Mouse (Mus musculus) heart, embryonic 10.5 days (tissue): ENCODE data around the gene Cit. TPM values are rescaled to one million over a fixed set of nuclear protein-coding genes. Genes with fewer than 3 reads are reported as not detected.

Experiments used
- DNase-seq: peaks from one replicate; pipeline ENCODE4 v3.0.0-alpha.2; 2017; ENCODE audit warnings: low spot score
- H3K27ac ChIP-seq: fragments of 300-500 bp; sonication (generic); 2 replicates; pipeline ENCODE4 v1.5.1; 2016; ENCODE audit warnings: mild to moderate bottlenecking
- H3K27me3 ChIP-seq: fragments of 300-500 bp; sonication (generic); 2 replicates; pipeline ENCODE4 v1.6.1; 2016; ENCODE audit warnings: mild to moderate bottlenecking; ENCODE audit not compliant: poor library complexity, insufficient read depth, severe bottlenecking
- H3K36me3 ChIP-seq: fragments of 300-500 bp; sonication (generic); 2 replicates; pipeline ENCODE4 v1.6.1; 2016; ENCODE audit warnings: mild to moderate bottlenecking, moderate library complexity
- H3K4me1 ChIP-seq: fragments of 300-500 bp; sonication (generic); 2 replicates; pipeline ENCODE4 v1.6.1; 2016; ENCODE audit warnings: mild to moderate bottlenecking
- H3K4me3 ChIP-seq: fragments of 300-500 bp; sonication (generic); 2 replicates; pipeline ENCODE4 v1.5.1; 2016; ENCODE audit warnings: mild to moderate bottlenecking, moderate library complexity
- H3K9me3 ChIP-seq: fragments of 300-500 bp; sonication (generic); 2 replicates; pipeline ENCODE4 v1.6.1; 2016; ENCODE audit warnings: mild to moderate bottlenecking, moderate library complexity
- WGBS: fragments of 180-500 bp; shearing (Covaris S2); methylation state at CpG from one replicate; pipeline ENCODE4 v1.1.7; 2016; 5-methylcytosine and 5-hydroxymethylcytosine counted together
- polyA plus RNA-seq: library from polyadenylated mRNA; unstranded; fragments of >200 nt; fragmentation: Nextera tagmentation; extraction: Ambion mirVana; gene quantifications from 2 replicates; pipeline ENCODE4 v1.2.1, GENCODE M21; 2016

The Cit gene
- polyA plus RNA-seq, 1 experiment from 2014 or later: 38.5 TPM

GRCm38 (mm10) chr5:115840453-115840852, 4.6 kb upstream of the Cit start:
- Histone ChIP-seq H3K27ac (no peak overlapping the region), H3K27me3 (no peaks in the 10 kb centered on the region), H3K4me1 (peaks cover 6% of the 10 kb centered on the region), H3K9me3 (no peaks in the 10 kb centered on the region), H3K36me3 (no peaks in the 10 kb centered on the region), H3K4me3 (no peak overlapping the region)
- WGBS: 37% methylated on average over 5 of the region's 5 CpGs
- no peak for DNase-seq

- peaks cover 13% of the 10 kb centered on the region for H3K4me1 ChIP-seq
- no peaks in the 10 kb centered on the region for H3K27me3 ChIP-seq
- no peaks in the 10 kb centered on the region for H3K9me3 ChIP-seq
- H3K4me3 ChIP-seq: no peak overlapping the region
- DNase-seq: no peak
- 81% methylated on average over 12 of the region's 12 CpGs for WGBS
- no peak overlapping the region for H3K27ac ChIP-seq
- no peaks in the 10 kb centered on the region for H3K36me3 ChIP-seq
Observed at GRCm38 (mm10) chr5:115840946-115841775, 3.9 kb upstream of the Cit start.

GRCm38 (mm10) chr5:115844368-115844765, 711 bp upstream of the Cit start:
- Histone ChIP-seq H3K27ac (peak overlapping the region; percentile 93), H3K4me3 (peak overlapping the region; percentile 95), H3K9me3 (no peaks in the 10 kb centered on the region), H3K36me3 (peaks cover 17% of the 10 kb centered on the region), H3K27me3 (no peaks in the 10 kb centered on the region), H3K4me1 (peaks cover 15% of the 10 kb centered on the region)
- DNase-seq: no peak
- 4% methylated on average over 12 of the region's 12 CpGs for WGBS

- peak overlapping the region; percentile 93 for H3K27ac ChIP-seq
- peaks cover 24% of the 10 kb centered on the region for H3K36me3 ChIP-seq
- H3K4me3 ChIP-seq: peak overlapping the region; percentile 95
- peaks cover 15% of the 10 kb centered on the region for H3K4me1 ChIP-seq
- 30% methylated on average over 8 of the region's 8 CpGs for WGBS
- DNase-seq: no peak
- H3K27me3 ChIP-seq: no peaks in the 10 kb centered on the region
- H3K9me3 ChIP-seq: no peaks in the 10 kb centered on the region
Observed at GRCm38 (mm10) chr5:115845635-115846174, 627 bp downstream of the Cit start.

GRCm38 (mm10) chr5:115847166-115847565, 2.1 kb downstream of the Cit start:
- DNase-seq: no peak
- Histone ChIP-seq H3K36me3 (peaks cover 39% of the 10 kb centered on the region), H3K4me1 (peaks cover 15% of the 10 kb centered on the region), H3K9me3 (no peaks in the 10 kb centered on the region), H3K27me3 (no peaks in the 10 kb centered on the region), H3K27ac (no peak overlapping the region), H3K4me3 (no peak overlapping the region)
- 90% methylated on average over 8 of the region's 8 CpGs for WGBS

GRCm38 (mm10) chr5:115848463-115848862, 3.4 kb downstream of the Cit start:
- H3K27ac ChIP-seq: no peak overlapping the region
- peaks cover 52% of the 10 kb centered on the region for H3K36me3 ChIP-seq
- H3K27me3 ChIP-seq: no peaks in the 10 kb centered on the region
- no peaks in the 10 kb centered on the region for H3K9me3 ChIP-seq
- WGBS: 94% methylated on average over 7 of the region's 7 CpGs
- no peak for DNase-seq
- peaks cover 15% of the 10 kb centered on the region for H3K4me1 ChIP-seq
- no peak overlapping the region for H3K4me3 ChIP-seq

- H3K36me3 ChIP-seq: peaks cover 61% of the 10 kb centered on the region
- WGBS: 90% methylated on average over 12 of the region's 12 CpGs
- no peak overlapping the region for H3K4me3 ChIP-seq
- no peak for DNase-seq
- H3K4me1 ChIP-seq: peaks cover 10% of the 10 kb centered on the region
- H3K27me3 ChIP-seq: no peaks in the 10 kb centered on the region
- H3K9me3 ChIP-seq: no peaks in the 10 kb centered on the region
- no peak overlapping the region for H3K27ac ChIP-seq
Observed at GRCm38 (mm10) chr5:115849263-115849829, 4.3 kb downstream of the Cit start.

- Histone ChIP-seq H3K27me3 (no peaks in the 10 kb centered on the region), H3K4me1 (peaks cover 9% of the 10 kb centered on the region), H3K27ac (no peak overlapping the region), H3K36me3 (peaks cover 72% of the 10 kb centered on the region), H3K9me3 (no peaks in the 10 kb centered on the region), H3K4me3 (no peak overlapping the region)
- DNase-seq: no peak
- 93% methylated on average over 17 of the region's 17 CpGs for WGBS
Observed at GRCm38 (mm10) chr5:115850250-115851028, 5.4 kb downstream of the Cit start.

GRCm38 (mm10) chr5:115851029-115851365, 5.9 kb downstream of the Cit start:
- Histone ChIP-seq H3K4me3 (no peak overlapping the region), H3K9me3 (no peaks in the 10 kb centered on the region), H3K36me3 (peaks cover 75% of the 10 kb centered on the region), H3K27me3 (no peaks in the 10 kb centered on the region), H3K4me1 (peaks cover 4% of the 10 kb centered on the region), H3K27ac (no peak overlapping the region)
- WGBS: 92% methylated on average over 13 of the region's 13 CpGs
- no peak for DNase-seq

DNA sequence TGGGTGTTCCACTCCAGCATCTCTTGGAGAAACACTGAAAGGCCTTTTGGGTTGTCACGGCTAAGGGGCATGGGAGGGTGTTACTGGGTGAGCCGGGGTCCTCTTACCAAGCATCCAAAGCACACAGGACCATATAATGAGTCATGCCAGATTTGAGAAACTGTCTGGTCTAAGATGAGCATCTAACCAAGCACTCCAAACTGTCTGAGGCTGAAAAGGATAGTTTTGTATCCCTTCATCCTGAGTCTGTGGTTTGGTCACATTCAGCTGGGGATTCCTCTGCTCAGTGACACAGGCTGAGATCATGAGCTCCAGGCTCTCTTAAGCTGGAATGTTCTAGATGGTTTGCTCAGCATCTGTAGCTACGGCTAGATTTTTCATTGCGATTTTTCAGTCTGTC, 7.4 kb downstream of the Cit start:
- Histone ChIP-seq H3K4me3 (no peak overlapping the region), H3K27me3 (no peaks in the 10 kb centered on the region), H3K4me1 (no peaks in the 10 kb centered on the region), H3K9me3 (no peaks in the 10 kb centered on the region), H3K36me3 (peaks cover 84% of the 10 kb centered on the region), H3K27ac (no peak overlapping the region)
- no peak for DNase-seq
- 97% methylated on average over 4 of the region's 4 CpGs for WGBS

GRCm38 (mm10) chr5:115853691-115854090, 8.6 kb downstream of the Cit start:
- H3K4me1 ChIP-seq: no peaks in the 10 kb centered on the region
- no peaks in the 10 kb centered on the region for H3K27me3 ChIP-seq
- DNase-seq: no peak
- WGBS: 89% methylated on average over 9 of the region's 9 CpGs
- H3K36me3 ChIP-seq: peaks cover 79% of the 10 kb centered on the region
- H3K27ac ChIP-seq: no peak overlapping the region
- no peak overlapping the region for H3K4me3 ChIP-seq
- H3K9me3 ChIP-seq: no peaks in the 10 kb centered on the region

DNA sequence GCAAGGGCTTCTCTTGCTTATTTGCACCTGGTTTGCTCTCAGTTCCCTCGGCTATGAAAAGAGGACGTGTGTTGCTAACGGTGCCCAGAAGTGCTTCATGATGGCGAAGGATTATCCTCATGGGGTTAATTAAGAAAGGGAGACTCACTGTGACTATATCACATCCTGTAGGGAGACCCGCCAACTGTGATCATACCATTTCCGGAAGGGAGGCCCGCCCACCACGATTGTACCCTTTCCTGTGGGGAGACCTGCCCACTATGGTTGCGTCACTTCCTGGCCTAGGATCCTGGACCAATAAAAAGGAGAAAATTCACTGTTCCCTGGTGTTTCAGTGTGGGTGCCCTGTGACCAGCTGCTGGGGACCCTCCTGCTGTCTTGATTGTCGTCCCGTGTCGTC, 9.3 kb downstream of the Cit start:
- no peaks in the 10 kb centered on the region for H3K27me3 ChIP-seq
- H3K27ac ChIP-seq: no peak overlapping the region
- DNase-seq: no peak
- WGBS: 78% methylated on average over 12 of the region's 12 CpGs
- H3K4me3 ChIP-seq: no peak overlapping the region
- H3K4me1 ChIP-seq: no peaks in the 10 kb centered on the region
- peaks cover 77% of the 10 kb centered on the region for H3K36me3 ChIP-seq
- H3K9me3 ChIP-seq: no peaks in the 10 kb centered on the region

DNA sequence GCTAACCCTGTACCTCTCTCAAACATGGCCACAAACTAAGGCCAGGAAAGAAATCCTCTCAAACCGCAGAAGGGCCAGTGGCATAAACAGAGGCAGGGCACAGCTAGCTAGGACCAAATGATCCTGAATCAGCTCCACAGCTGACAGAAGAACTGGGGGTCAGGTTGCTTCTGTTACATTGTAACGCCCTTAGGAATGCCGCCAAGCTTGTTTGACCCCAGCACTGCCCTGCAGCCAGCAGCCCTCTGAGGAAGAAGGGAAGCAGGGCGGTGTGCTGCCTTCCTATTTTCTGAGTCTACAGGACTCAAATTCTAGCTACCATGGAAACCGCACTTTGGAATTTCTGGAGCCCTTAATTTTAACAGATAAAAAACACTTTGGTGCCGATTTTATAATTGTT, 13.6 kb downstream of the Cit start:
- WGBS: 76% methylated on average over 6 of the region's 6 CpGs
- peaks cover 80% of the 10 kb centered on the region for H3K36me3 ChIP-seq
- no peak overlapping the region for H3K27ac ChIP-seq
- no peak overlapping the region for H3K4me3 ChIP-seq
- DNase-seq: no peak
- H3K9me3 ChIP-seq: no peaks in the 10 kb centered on the region
- no peaks in the 10 kb centered on the region for H3K4me1 ChIP-seq
- no peaks in the 10 kb centered on the region for H3K27me3 ChIP-seq
